Mouse (Mus musculus) retina, adult 2 months (tissue): ENCODE measurements around the gene Sclt1.
A peak's percentile ranks its signal among the peaks of the same experiment; 100 is the strongest.
"Not testable (repeated sequence)": the region's sequence is repeated elsewhere in the genome, so short reads cannot be mapped to it uniquely, and the experiment has no call there.

Source experiments
- DNase-seq: peaks from one replicate; pipeline ENCODE4 v3.0.0-alpha.2; 2012; ENCODE audit warnings: low read depth, low spot score

Gene Sclt1

GRCm38 (mm10) chr3:41742278-41742934 lies at the start of gene Sclt1, which contains the start of gene D3Ertd751e:
TSS of gene Sclt1 (minus strand) at chr3:41742514.
TSS of gene D3Ertd751e (plus strand) at chr3:41742611.
- DNase-seq: peak; percentile 91

- no peak for DNase-seq
Measured at GRCm38 (mm10) chr3:41762091-41762490, 19.8 kb upstream of the Sclt1 start.

DNA sequence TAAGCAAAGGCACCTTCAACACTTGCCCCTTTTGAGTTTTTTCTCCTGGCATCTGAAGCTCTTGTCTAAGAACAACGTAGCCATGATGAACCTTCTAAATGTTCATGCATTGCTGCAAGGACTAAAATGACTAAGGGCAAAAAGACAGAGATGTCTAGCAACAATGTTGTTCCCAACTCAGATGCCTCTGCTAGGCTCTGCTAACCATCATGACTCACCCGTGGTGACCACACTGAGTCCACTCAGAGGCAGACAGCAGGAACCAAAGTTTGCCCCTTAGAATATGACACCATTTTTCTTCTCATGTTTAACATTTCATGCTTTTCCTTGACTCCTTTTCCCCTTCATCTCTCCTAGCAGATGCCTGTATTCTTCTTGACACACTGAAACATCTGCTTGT lies 12.2 kb upstream of the Sclt1 start:
- DNase-seq: no peak

- peak; percentile 4 for DNase-seq
Measured at GRCm38 (mm10) chr3:41743436-41743835, 1.1 kb upstream of the Sclt1 start.

GRCm38 (mm10) chr3:41741601-41742277 lies 575 bp downstream of the Sclt1 start:
- peak; percentile 4 for DNase-seq

DNA sequence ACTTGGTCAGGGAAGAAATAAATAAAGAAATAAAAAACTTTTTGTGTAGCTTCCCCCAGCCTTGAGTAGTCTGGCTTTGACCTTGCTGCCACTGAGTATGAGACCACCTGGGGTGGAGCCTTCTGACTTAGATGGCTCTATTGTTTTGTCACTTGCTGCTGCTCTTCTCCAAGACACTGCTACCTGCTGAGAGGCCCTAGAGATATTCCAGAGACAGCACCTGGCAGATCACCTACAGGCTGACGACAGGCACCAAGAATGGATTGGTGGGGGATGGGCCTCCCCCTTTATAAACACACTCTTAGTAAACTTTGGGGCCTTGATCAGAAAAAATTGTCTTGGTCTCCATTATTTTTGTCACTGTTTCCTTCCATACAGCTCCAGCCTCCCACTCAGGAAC lies 46.6 kb downstream of the Sclt1 start:
- no peak for DNase-seq

GRCm38 (mm10) chr3:41692440-41693142 lies 49.7 kb downstream of the Sclt1 start:
- DNase-seq: no peak

GRCm38 (mm10) chr3:41690114-41690640 lies 52.1 kb downstream of the Sclt1 start:
- DNase-seq: not testable (repeated sequence)

GRCm38 (mm10) chr3:41686396-41686795 lies 55.9 kb downstream of the Sclt1 start:
- no peak for DNase-seq

DNA sequence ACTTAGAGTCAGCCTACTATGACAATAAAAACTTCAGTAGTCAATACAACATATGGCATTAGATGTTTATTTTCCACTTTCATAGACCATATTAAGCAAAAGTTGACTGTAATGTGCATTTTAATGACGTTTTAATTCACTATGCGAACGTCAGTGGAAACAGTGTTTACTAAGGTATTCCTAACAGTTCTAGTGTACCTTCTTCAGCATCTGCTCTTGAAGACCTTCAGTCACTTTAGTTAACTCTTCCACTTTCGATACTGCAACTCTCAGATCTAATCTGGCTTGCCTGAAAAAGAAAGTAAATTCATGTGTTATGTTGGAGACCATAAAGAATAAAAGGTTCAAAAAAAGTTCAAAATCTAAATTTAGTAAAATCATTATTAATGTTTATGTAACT lies 60.2 kb downstream of the Sclt1 start:
- no peak for DNase-seq

GRCm38 (mm10) chr3:41676648-41677047 lies 65.7 kb downstream of the Sclt1 start:
- DNase-seq: no peak

GRCm38 (mm10) chr3:41674778-41675177 lies 67.5 kb downstream of the Sclt1 start:
- DNase-seq: no peak

- no peak for DNase-seq
Measured at GRCm38 (mm10) chr3:41655642-41656041, 86.7 kb downstream of the Sclt1 start.

- no peak for DNase-seq
Measured at GRCm38 (mm10) chr3:41620971-41621370, 121.3 kb downstream of the Sclt1 start.

DNA sequence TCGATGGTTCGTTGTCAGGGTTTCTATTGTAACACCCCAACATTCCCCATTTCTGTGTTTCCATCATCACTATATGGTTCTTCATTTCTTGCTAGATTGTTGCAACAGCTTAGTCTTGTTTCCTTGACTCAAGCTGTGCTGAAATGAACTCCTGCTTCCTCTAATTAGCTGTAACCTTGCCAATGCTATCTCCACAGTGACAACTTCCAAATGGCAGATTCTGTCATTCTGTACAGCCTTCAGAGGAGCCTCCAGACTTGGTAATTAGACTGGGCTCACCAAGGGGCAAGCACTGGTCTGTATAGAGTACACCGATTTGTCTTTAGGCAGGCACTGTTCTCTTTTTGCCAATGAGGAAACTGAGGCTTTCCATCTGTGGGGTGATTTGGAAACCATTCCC lies 123.8 kb downstream of the Sclt1 start:
- DNase-seq: no peak

GRCm38 (mm10) chr3:41618036-41618435 lies 124.3 kb downstream of the Sclt1 start:
- no peak for DNase-seq

- no peak for DNase-seq
Measured at GRCm38 (mm10) chr3:41614230-41614985, 127.9 kb downstream of the Sclt1 start.

DNA sequence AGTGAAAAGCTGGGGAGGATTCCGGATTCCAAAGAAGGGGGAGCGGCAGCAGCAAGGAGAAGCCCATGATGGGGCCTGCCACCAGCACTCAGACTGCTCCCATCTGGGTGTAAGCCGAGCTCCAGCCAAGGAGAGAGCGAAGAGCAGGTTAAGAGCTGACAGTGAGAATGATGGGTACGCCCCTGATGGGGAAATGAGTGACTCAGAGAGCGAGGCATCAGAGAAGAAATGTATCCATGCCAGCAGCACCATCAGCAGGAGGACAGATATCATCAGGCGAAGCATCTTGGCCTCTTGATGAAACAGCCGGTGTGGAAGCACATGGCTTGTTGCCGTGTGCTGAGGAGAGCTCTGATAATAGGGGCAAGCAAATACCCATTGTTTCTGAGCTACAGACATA lies 128.6 kb downstream of the Sclt1 start:
- no peak for DNase-seq

DNA sequence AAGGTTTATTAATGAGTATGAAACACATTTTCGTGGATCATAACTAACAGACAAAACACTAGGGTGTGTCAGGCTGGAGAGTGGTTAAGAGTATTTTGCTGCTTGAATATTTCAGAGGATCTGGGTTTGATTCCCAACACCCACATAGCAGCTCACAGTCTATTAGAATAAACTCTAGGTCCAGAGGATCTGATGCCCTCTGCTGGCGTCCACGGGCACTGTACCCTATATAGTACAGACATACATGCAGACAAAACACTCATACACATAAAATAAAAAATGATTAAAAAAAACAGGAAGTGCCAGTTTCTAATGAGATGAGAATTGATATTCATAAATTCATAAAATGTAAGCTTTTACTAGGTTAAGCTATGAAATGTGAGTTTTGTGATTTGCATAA lies 130.1 kb downstream of the Sclt1 start:
- no peak for DNase-seq

- DNase-seq: no peak
Measured at GRCm38 (mm10) chr3:41609071-41609470, 133.2 kb downstream of the Sclt1 start.

DNA sequence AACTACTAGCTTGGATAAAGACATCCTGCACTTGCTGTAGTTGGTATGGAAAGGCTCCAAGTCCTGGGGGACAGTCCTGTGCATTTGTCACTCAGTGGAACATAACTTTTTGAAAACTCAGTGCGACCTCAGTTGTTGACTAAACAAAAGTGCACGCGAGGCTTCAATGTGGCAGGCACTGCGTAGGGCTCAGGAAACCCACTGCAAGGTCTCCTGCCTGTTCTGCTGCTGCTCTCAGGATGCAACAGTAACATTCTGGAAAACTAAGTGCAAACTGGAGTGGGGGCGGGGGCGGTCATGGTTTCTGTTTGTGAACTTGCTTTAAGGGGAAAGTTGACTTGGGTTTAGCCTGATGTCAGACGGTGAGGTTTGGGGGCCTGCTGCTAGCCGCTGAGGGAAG lies 134.8 kb downstream of the Sclt1 start:
- no peak for DNase-seq

- no peak for DNase-seq
Measured at GRCm38 (mm10) chr3:41607050-41607449, 135.3 kb downstream of the Sclt1 start.
